Mouse (Mus musculus) heart, adult 2 months (tissue): Measurements from ENCODE around the gene Krtap19-9b.

Experiments
- CTCF ChIP-seq: fragments of 200-600 bp; IDR thresholded peaks from 2 replicates; pipeline ENCODE4 v1.8.1; 2022; ENCODE audit warnings: antibody characterized with exemption, mild to moderate bottlenecking, moderate library complexity
- EP300 ChIP-seq: fragments of 200-500 bp; IDR thresholded peaks from 2 replicates; pipeline ENCODE4 v1.6.1; 2011; ENCODE audit warnings: low read depth, low read length, control low read depth; ENCODE audit not compliant: insufficient read depth
- POLR2A ChIP-seq: fragments of 200-500 bp; IDR thresholded peaks from 2 replicates; pipeline ENCODE4 v1.6.1; 2011; ENCODE audit warnings: mild to moderate bottlenecking, low read depth, low read length, control low read depth; ENCODE audit not compliant: insufficient read depth

DNA sequence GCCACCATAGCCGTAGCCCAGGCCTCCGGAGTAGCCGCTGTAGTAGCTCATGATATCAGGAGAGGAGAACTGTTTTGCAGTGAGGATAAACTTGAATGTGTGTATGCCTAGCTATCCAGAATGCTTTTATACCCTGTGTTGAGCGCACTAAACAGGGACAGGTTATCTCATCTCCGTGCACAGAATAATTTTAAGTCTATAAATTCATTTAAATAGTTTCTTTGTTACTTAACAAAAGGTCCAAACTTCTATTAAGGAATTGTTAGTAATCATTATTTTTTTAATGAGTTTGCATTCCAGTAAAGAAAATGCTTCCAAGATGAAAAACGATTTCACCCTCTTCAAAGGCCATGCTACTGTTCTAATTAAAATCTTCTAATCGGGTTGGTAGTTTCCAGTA lies 30.7 kb upstream of the Krtap19-9b start, which contains the start of gene Krtap16-3:
- TF ChIP-seq POLR2A (no peak), CTCF (no peak), EP300 (no peak)
